Mouse (Mus musculus) natural killer cell, adult 2 months (primary cell): Measurements from ENCODE around the gene Cox6a1.

Experiments
- DNase-seq, 2 experiments: peaks; one replicate each; pipeline ENCODE4 v3.0.0; 2022; ENCODE audit warnings: low spot score in 2 of 2

Gene Cox6a1

GRCm38 (mm10) chr5:115301615-115302014, 47.2 kb downstream of the Cox6a1 start:
- DNase-seq = no peak

GRCm38 (mm10) chr5:115300792-115301614, 47.8 kb downstream of the Cox6a1 start, which contains the start of gene Dynll1:
Gene Dynll1, minus strand, starts transcription at chr5:115300999.
- DNase-seq = peak; percentile 99

- no peak for DNase-seq
These were observed 48.6 kb downstream of the Cox6a1 start for GRCm38 (mm10) chr5:115300035-115300744.

- no peak for DNase-seq
These were observed 52.4 kb downstream of the Cox6a1 start for GRCm38 (mm10) chr5:115296347-115296746.
